Mouse (Mus musculus): ENCODE data around the gene Ubxn7. TPM values are rescaled to one million over a fixed set of nuclear protein-coding genes. Genes with fewer than 3 reads are reported as not detected.
"Not testable (repeated sequence)": the region's sequence is repeated elsewhere in the genome, so short reads cannot be mapped to it uniquely, and the experiment has no call there.

Ubxn7 gene
- 26.2 and 26.7 TPM in 2 replicates for polyA plus RNA-seq (2015; fragmentation: Nextera tagmentation; extraction: Ambion mirVana)

GRCm38 (mm10) chr16:32332040-32332555 lies at the start of gene Ubxn7:
TSS of gene Ubxn7 (plus strand) at chr16:32332257.
- H3K4me3 ChIP-seq = peak within 1 kb of the TSS; percentile 98
- peak within 1 kb of the TSS; percentile 99 for H3K9ac ChIP-seq (replicated peaks)
- H3K27me3 ChIP-seq = no peaks in the 10 kb centered on the region
- no peaks in the 10 kb centered on the region for H3K9me3 ChIP-seq
- H3K4me1 ChIP-seq = peaks cover 25% of the 10 kb centered on the region
- peak within 1 kb of the TSS; percentile 49 for H3K4me2 ChIP-seq (replicated peaks)
- ATAC-seq (replicated peaks) = peak; percentile 98
- under 1% methylated on average over 51 of the region's 52 CpGs for WGBS
- peak within 1 kb of the TSS; percentile 95 for H3K27ac ChIP-seq (replicated peaks)
- H3K36me3 ChIP-seq = no peaks in the 10 kb centered on the region

GRCm38 (mm10) chr16:32282608-32283007 lies 49.4 kb upstream of the Ubxn7 start:
- H3K9me3 ChIP-seq = no peaks in the 10 kb centered on the region
- H3K4me3 ChIP-seq = no peak overlapping the region
- H3K27me3 ChIP-seq = no peaks in the 10 kb centered on the region
- peaks cover 33% of the 10 kb centered on the region for H3K4me1 ChIP-seq
- no peak overlapping the region for H3K4me2 ChIP-seq (replicated peaks)
- H3K27ac ChIP-seq (replicated peaks) = no peak overlapping the region
- peaks cover 43% of the 10 kb centered on the region for H3K36me3 ChIP-seq
- ATAC-seq (replicated peaks) = no peak
- no peak overlapping the region for H3K9ac ChIP-seq (replicated peaks)

- H3K27ac ChIP-seq (replicated peaks) = no peak overlapping the region
- H3K4me3 ChIP-seq = no peak overlapping the region
- no peak overlapping the region for H3K4me2 ChIP-seq (replicated peaks)
- ATAC-seq (replicated peaks) = no peak
- H3K4me1 ChIP-seq = no peaks in the 10 kb centered on the region
- peaks cover 50% of the 10 kb centered on the region for H3K36me3 ChIP-seq
- no peaks in the 10 kb centered on the region for H3K27me3 ChIP-seq
- no peaks in the 10 kb centered on the region for H3K9me3 ChIP-seq
- 92% methylated on average over 4 of the region's 4 CpGs for WGBS
- H3K9ac ChIP-seq (replicated peaks) = no peak overlapping the region
These were observed 40.2 kb upstream of the Ubxn7 start for GRCm38 (mm10) chr16:32291821-32292220.

- H3K4me2 ChIP-seq (replicated peaks); H3K4me1 ChIP-seq; H3K27me3 ChIP-seq; H3K9me3 ChIP-seq; H3K27ac ChIP-seq (replicated peaks); H3K4me3 ChIP-seq; H3K9ac ChIP-seq (replicated peaks); ATAC-seq (replicated peaks): not testable (repeated sequence)
- H3K36me3 ChIP-seq = peaks cover 47% of the 10 kb centered on the region
- WGBS = 96% methylated on average over 4 of the region's 4 CpGs
These were observed 32.4 kb upstream of the Ubxn7 start for GRCm38 (mm10) chr16:32299617-32300016.

GRCm38 (mm10) chr16:32303046-32303445 lies 29.0 kb upstream of the Ubxn7 start:
- Histone ChIP-seq H3K9ac (replicated peaks) (no peak overlapping the region), H3K36me3 (peaks cover 22% of the 10 kb centered on the region), H3K4me3 (no peak overlapping the region), H3K27ac (replicated peaks) (no peak overlapping the region), H3K27me3 (no peaks in the 10 kb centered on the region), H3K9me3 (no peaks in the 10 kb centered on the region), H3K4me1 (no peaks in the 10 kb centered on the region), H3K4me2 (replicated peaks) (no peak overlapping the region)
- ATAC-seq (replicated peaks) = no peak
- WGBS = 50% methylated on average over 1 of the region's 1 CpGs

GRCm38 (mm10) chr16:32303886-32304285 lies 28.2 kb upstream of the Ubxn7 start:
- H3K4me2 ChIP-seq (replicated peaks) = no peak overlapping the region
- no peak for ATAC-seq (replicated peaks)
- 91% methylated on average over 7 of the region's 7 CpGs for WGBS
- H3K27ac ChIP-seq (replicated peaks) = no peak overlapping the region
- no peak overlapping the region for H3K4me3 ChIP-seq
- H3K9me3 ChIP-seq = no peaks in the 10 kb centered on the region
- H3K4me1 ChIP-seq = no peaks in the 10 kb centered on the region
- no peak overlapping the region for H3K9ac ChIP-seq (replicated peaks)
- H3K36me3 ChIP-seq = peaks cover 15% of the 10 kb centered on the region
- no peaks in the 10 kb centered on the region for H3K27me3 ChIP-seq

- 45% methylated on average over 4 of the region's 4 CpGs for WGBS
- no peak for ATAC-seq (replicated peaks)
These were observed 20.1 kb upstream of the Ubxn7 start for GRCm38 (mm10) chr16:32311970-32312369.

GRCm38 (mm10) chr16:32312386-32312785 lies 19.7 kb upstream of the Ubxn7 start:
- Histone ChIP-seq H3K27me3 (no peaks in the 10 kb centered on the region), H3K4me1 (no peaks in the 10 kb centered on the region), H3K9ac (replicated peaks) (no peak overlapping the region), H3K36me3 (no peaks in the 10 kb centered on the region), H3K27ac (replicated peaks) (no peak overlapping the region), H3K9me3 (no peaks in the 10 kb centered on the region), H3K4me3 (no peak overlapping the region), H3K4me2 (replicated peaks) (no peak overlapping the region)
- 62% methylated on average over 5 of the region's 5 CpGs for WGBS
- ATAC-seq (replicated peaks) = no peak

More at GRCm38 (mm10) chr16:32311970-32312369, 20.1 kb upstream of the Ubxn7 start:
- Histone ChIP-seq H3K4me1 (no peaks in the 10 kb centered on the region), H3K9ac (replicated peaks) (no peak overlapping the region), H3K4me2 (replicated peaks) (no peak overlapping the region), H3K27me3 (no peaks in the 10 kb centered on the region), H3K36me3 (no peaks in the 10 kb centered on the region), H3K9me3 (no peaks in the 10 kb centered on the region), H3K27ac (replicated peaks) (no peak overlapping the region), H3K4me3 (no peak overlapping the region)

- no peaks in the 10 kb centered on the region for H3K36me3 ChIP-seq
- no peak overlapping the region for H3K27ac ChIP-seq (replicated peaks)
- no peak for ATAC-seq (replicated peaks)
- no peaks in the 10 kb centered on the region for H3K9me3 ChIP-seq
- H3K4me1 ChIP-seq = no peaks in the 10 kb centered on the region
- no peak overlapping the region for H3K4me2 ChIP-seq (replicated peaks)
- no peaks in the 10 kb centered on the region for H3K27me3 ChIP-seq
- H3K4me3 ChIP-seq = no peak overlapping the region
- H3K9ac ChIP-seq (replicated peaks) = no peak overlapping the region
- 81% methylated on average over 4 of the region's 4 CpGs for WGBS
These were observed 19.2 kb upstream of the Ubxn7 start for GRCm38 (mm10) chr16:32312859-32313258.

GRCm38 (mm10) chr16:32316601-32317000 lies 15.5 kb upstream of the Ubxn7 start:
- H3K4me3 ChIP-seq = no peak overlapping the region
- WGBS = 56% methylated on average over 2 of the region's 2 CpGs

GRCm38 (mm10) chr16:32323953-32324352 lies 8.1 kb upstream of the Ubxn7 start:
- H3K9me3 ChIP-seq = no peaks in the 10 kb centered on the region
- H3K4me3 ChIP-seq = no peak overlapping the region
- H3K27ac ChIP-seq (replicated peaks) = no peak overlapping the region
- WGBS = 39% methylated on average over 7 of the region's 7 CpGs
- H3K4me2 ChIP-seq (replicated peaks) = no peak overlapping the region
- H3K4me1 ChIP-seq = no peaks in the 10 kb centered on the region
- ATAC-seq (replicated peaks) = no peak
- no peak overlapping the region for H3K9ac ChIP-seq (replicated peaks)
- no peaks in the 10 kb centered on the region for H3K27me3 ChIP-seq
- H3K36me3 ChIP-seq = no peaks in the 10 kb centered on the region

More at GRCm38 (mm10) chr16:32316601-32317000, 15.5 kb upstream of the Ubxn7 start:
- no peaks in the 10 kb centered on the region for H3K27me3 ChIP-seq
- ATAC-seq (replicated peaks) = no peak
- H3K27ac ChIP-seq (replicated peaks) = no peak overlapping the region
- no peaks in the 10 kb centered on the region for H3K9me3 ChIP-seq
- no peaks in the 10 kb centered on the region for H3K4me1 ChIP-seq
- no peak overlapping the region for H3K9ac ChIP-seq (replicated peaks)
- no peaks in the 10 kb centered on the region for H3K36me3 ChIP-seq
- no peak overlapping the region for H3K4me2 ChIP-seq (replicated peaks)

GRCm38 (mm10) chr16:32330876-32331670 lies 984 bp upstream of the Ubxn7 start:
- ATAC-seq (replicated peaks) = no peak
- 55% methylated on average over 9 of the region's 9 CpGs for WGBS
- Histone ChIP-seq H3K27me3 (no peaks in the 10 kb centered on the region), H3K36me3 (no peaks in the 10 kb centered on the region), H3K9ac (replicated peaks) (0 out of 2 replicates have a peak overlapping the region, but pooled peaks have one; percentile 99), H3K27ac (replicated peaks) (peak overlapping the region; percentile 95), H3K9me3 (no peaks in the 10 kb centered on the region), H3K4me2 (replicated peaks) (peak overlapping the region; percentile 49), H3K4me1 (peaks cover 24% of the 10 kb centered on the region), H3K4me3 (peak overlapping the region; percentile 98)
